Mouse (Mus musculus) heart, adult 2 months (tissue): ENCODE data around the gene Aunip. TPM values are rescaled to one million over a fixed set of nuclear protein-coding genes. Genes with fewer than 3 reads are reported as not detected.
A peak's percentile ranks its signal among the peaks of the same experiment; 100 is the strongest.

Source experiments
- DNase-seq, 2 experiments: peaks; one replicate each; pipeline ENCODE4 v3.0.0; 2021
- H3K27ac ChIP-seq: fragments of 200-600 bp; 2 replicates; pipeline ENCODE4 v1.8.1; 2022
- H3K27me3 ChIP-seq: fragments of 200-500 bp; 2 replicates; pipeline ENCODE4 v1.6.1; 2012; ENCODE audit warnings: mild to moderate bottlenecking, low read length, inconsistent platforms, mixed read lengths; ENCODE audit not compliant: control insufficient read depth, insufficient read depth
- H3K36me3 ChIP-seq: fragments of 200-500 bp; 2 replicates; pipeline ENCODE4 v1.6.1; 2012; ENCODE audit warnings: low read length, inconsistent platforms; ENCODE audit not compliant: control insufficient read depth, insufficient read depth
- H3K4me1 ChIP-seq: fragments of 200-500 bp; 2 replicates; pipeline ENCODE4 v1.6.1; 2011; ENCODE audit warnings: low read length; ENCODE audit not compliant: control insufficient read depth, insufficient read depth
- H3K4me3 ChIP-seq: fragments of 200-600 bp; 2 replicates; pipeline ENCODE4 v1.8.1; 2022
- H3K79me2 ChIP-seq: fragments of 200-500 bp; replicated peaks from 2 replicates; pipeline ENCODE4 v1.6.1; 2012; ENCODE audit warnings: mild to moderate bottlenecking, inconsistent platforms, low read length, moderate library complexity, mixed read lengths; ENCODE audit not compliant: control insufficient read depth, insufficient read depth
- H3K9ac ChIP-seq: fragments of 200-500 bp; 2 replicates; pipeline ENCODE4 v1.6.1; 2012; ENCODE audit warnings: low read depth, mild to moderate bottlenecking, control low read depth, inconsistent platforms, low read length, mixed read lengths
- CTCF ChIP-seq: fragments of 200-600 bp; IDR thresholded peaks from 2 replicates; pipeline ENCODE4 v1.8.1; 2022; ENCODE audit warnings: antibody characterized with exemption, mild to moderate bottlenecking, moderate library complexity
- EP300 ChIP-seq: fragments of 200-500 bp; IDR thresholded peaks from 2 replicates; pipeline ENCODE4 v1.6.1; 2011; ENCODE audit warnings: low read depth, low read length, control low read depth; ENCODE audit not compliant: insufficient read depth
- POLR2A ChIP-seq: fragments of 200-500 bp; IDR thresholded peaks from 2 replicates; pipeline ENCODE4 v1.6.1; 2011; ENCODE audit warnings: mild to moderate bottlenecking, low read depth, low read length, control low read depth; ENCODE audit not compliant: insufficient read depth
- WGBS: fragments of 180-500 bp; shearing (Covaris S2); methylation state at CpG from one replicate; pipeline ENCODE4 v1.1.7; 2018; 5-methylcytosine and 5-hydroxymethylcytosine counted together
- intact Hi-C: fragments of 180-260 bp; cut with DNase I; formaldehyde crosslinking; loops from one replicate; pipeline ENCODE4 v1.15.1; 2025
- long read RNA-seq: library from polyadenylated mRNA; stranded (forward); transcript quantifications from one replicate; pipeline ENCODE4 v2.0.0, GENCODE M21; 2021
- polyA plus RNA-seq: library from polyadenylated mRNA; depleted of rRNA; stranded (reverse); fragments of >200 nt; gene quantifications from 2 replicates; pipeline ENCODE4 v1.2.3, GENCODE M21; 2012; rRNA removed
- total RNA-seq, 2 experiments: library from RNA; stranded (reverse); gene quantifications; 2 replicates each; pipeline ENCODE4 v1.2.3; 2021

Gene Aunip
- total RNA-seq = under 1 TPM; 0.18 TPM
- polyA plus RNA-seq = not detected in 2 replicates
- long read RNA-seq = 0 reads

- no peak within 1 kb of the TSS; the same call in 1 of the 2 replicates for H3K27ac ChIP-seq
- intact Hi-C loops = no loop called here
- TF ChIP-seq POLR2A = peak; percentile 75
- 0 out of 2 replicates have a peak, but pooled peaks have one; percentile 16 for TF ChIP-seq EP300
- peak; percentile 20; the same call in 1 of the 2 replicates for TF ChIP-seq CTCF
- no peak within 1 kb of the TSS for H3K9ac ChIP-seq
- no peaks in the 10 kb centered on the region for H3K36me3 ChIP-seq
- WGBS = under 1% methylated on average over 42 of the region's 42 CpGs
- peak; percentile 91 to 92 for DNase-seq
- H3K4me1 ChIP-seq = no peaks in the 10 kb centered on the region; the same call in 1 of the 2 replicates
- H3K27me3 ChIP-seq = no peaks in the 10 kb centered on the region
- peak within 1 kb of the TSS; percentile 38; the same call in 1 of the 2 replicates for H3K4me3 ChIP-seq
- H3K79me2 ChIP-seq = no peaks in the 10 kb centered on the region
These were observed at the start of gene Aunip for GRCm38 (mm10) chr4:134510845-134511411. TSS of gene Aunip (plus strand) at chr4:134510999.

- TF ChIP-seq POLR2A = no peak
- TF ChIP-seq CTCF = no peak
- TF ChIP-seq EP300 = no peak
- Histone ChIP-seq H3K9ac (no peak overlapping the region), H3K4me3 (no peak overlapping the region), H3K4me1 (no peaks in the 10 kb centered on the region), H3K79me2 (no peaks in the 10 kb centered on the region), H3K36me3 (no peaks in the 10 kb centered on the region), H3K27ac (no peak overlapping the region), H3K27me3 (no peaks in the 10 kb centered on the region)
- 63% methylated on average over 5 of the region's 5 CpGs for WGBS
- intact Hi-C loops = no loop called here
- DNase-seq = no peak
These were observed 49.5 kb upstream of the Aunip start for GRCm38 (mm10) chr4:134461252-134461651.

- H3K4me1 ChIP-seq = no peaks in the 10 kb centered on the region
- H3K79me2 ChIP-seq = no peaks in the 10 kb centered on the region
- no peak overlapping the region for H3K9ac ChIP-seq
- H3K27ac ChIP-seq = no peak overlapping the region
- no peaks in the 10 kb centered on the region for H3K27me3 ChIP-seq
- intact Hi-C loops = loop anchor here (5.0 kb wide), 1 partner anchor 218 kb away; the partner anchor contains the start of genes Gm30191 and Zfp593
- H3K4me3 ChIP-seq = no peak overlapping the region
- no peaks in the 10 kb centered on the region for H3K36me3 ChIP-seq
- DNase-seq = no peak
- WGBS = 56% methylated on average over 12 of the region's 12 CpGs
- TF ChIP-seq POLR2A (no peak), CTCF (no peak), EP300 (no peak)
These were observed 45.0 kb upstream of the Aunip start for GRCm38 (mm10) chr4:134465789-134466188.

- no peaks in the 10 kb centered on the region for H3K27me3 ChIP-seq
- TF ChIP-seq POLR2A (no peak), EP300 (no peak), CTCF (no peak)
- intact Hi-C loops = loop anchor here (5.0 kb wide), 1 partner anchor 219 kb away; the partner anchor contains the start of genes Gm30191 and Zfp593
- no peaks in the 10 kb centered on the region for H3K4me1 ChIP-seq
- 75% methylated on average over 11 of the region's 11 CpGs for WGBS
- peak overlapping the region; percentile 58 for H3K27ac ChIP-seq
- no peaks in the 10 kb centered on the region for H3K79me2 ChIP-seq
- no peak overlapping the region for H3K9ac ChIP-seq
- H3K4me3 ChIP-seq = no peak overlapping the region
- H3K36me3 ChIP-seq = no peaks in the 10 kb centered on the region
- DNase-seq = no peak
These were observed 44.2 kb upstream of the Aunip start for GRCm38 (mm10) chr4:134466381-134467262.

GRCm38 (mm10) chr4:134467435-134468214 is 43.2 kb upstream of the Aunip start:
- Histone ChIP-seq H3K79me2 (no peaks in the 10 kb centered on the region), H3K27ac (peak overlapping the region; percentile 58), H3K9ac (peak overlapping the region; percentile 51), H3K27me3 (no peaks in the 10 kb centered on the region), H3K36me3 (no peaks in the 10 kb centered on the region), H3K4me1 (no peaks in the 10 kb centered on the region), H3K4me3 (peak overlapping the region; percentile 83)
- intact Hi-C loops = loop anchor here (2.0 to 5.0 kb wide), 2 partner anchors 71 to 220 kb away; partner anchors contain the start of genes Gm30191, Pafah2 and Zfp593
- DNase-seq = peak; percentile 41 to 53
- TF ChIP-seq CTCF (no peak), POLR2A (no peak), EP300 (no peak)
- WGBS = under 1% methylated on average over 31 of the region's 31 CpGs
